Mouse (Mus musculus): ENCODE results near the gene Notch4. TPM values are rescaled to one million over a fixed set of nuclear protein-coding genes. Genes with fewer than 3 reads are reported as not detected.
A peak's percentile ranks its signal among the peaks of the same experiment; 100 is the strongest.

Gene Notch4
- total RNA-seq, 1 experiment: 14.0 TPM

DNA sequence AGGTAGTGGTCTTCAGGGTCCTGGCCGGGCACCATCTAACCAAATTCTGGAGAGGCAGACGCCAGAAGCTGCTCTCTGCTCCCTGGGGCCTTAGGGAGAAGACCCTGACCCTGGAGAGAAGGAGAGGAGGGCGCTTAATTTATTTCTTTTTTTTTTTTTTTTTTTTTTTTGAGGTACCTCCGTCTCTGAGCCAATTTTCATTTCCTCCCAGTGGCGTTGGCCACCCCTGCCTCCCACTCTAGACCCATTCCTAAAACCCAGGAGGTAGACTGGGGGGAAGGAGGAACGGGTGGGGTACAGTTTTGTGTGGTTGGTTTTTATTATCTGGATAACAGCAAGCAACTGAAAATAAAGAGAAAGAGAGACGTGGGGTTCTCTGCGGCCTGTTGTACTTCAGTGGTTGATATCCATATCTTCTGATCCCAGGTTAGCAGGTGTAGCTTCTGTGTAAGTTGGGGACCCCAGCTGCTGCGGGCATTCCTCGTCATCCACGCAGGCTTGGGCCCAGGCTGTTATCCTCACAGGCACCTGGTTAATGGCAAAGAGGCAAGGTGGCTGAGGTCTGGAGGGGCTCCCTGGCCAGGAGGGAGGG lies 49.1 kb downstream of the Notch4 start:
- in situ Hi-C loops (cut with MboI; ENCODE audit: low sequenced_read_pairs in 2 of 2, unreplicated experiment in 2 of 2): no loop called here
- DNase-seq (ENCODE audit: low read depth, low spot score): no peak
- no peaks in the 10 kb centered on the region for H3K9me3 ChIP-seq (ENCODE audit: control insufficient read depth, insufficient read depth, low read depth, low read length)
- H3K27ac ChIP-seq (ENCODE audit: insufficient read depth, low read depth, low read length, poor library complexity, severe bottlenecking): no peak overlapping the region
- H3K36me3 ChIP-seq (ENCODE audit: control insufficient read depth, insufficient read depth, low read length, poor library complexity, severe bottlenecking): peaks cover 30% of the 10 kb centered on the region; the same call in 1 of the 2 replicates
- H3K9ac ChIP-seq (ENCODE audit: insufficient read depth, low read depth, low read length, poor library complexity, severe bottlenecking): no peak overlapping the region
- no peak overlapping the region for H3K4me3 ChIP-seq (ENCODE audit: insufficient read depth in 1 of 2, low read depth in 1 of 2, low read length in 2 of 2, poor library complexity in 1 of 2, severe bottlenecking in 1 of 2)
- TF ChIP-seq CHD2 (IDR thresholded peaks at IDR 0.05; ENCODE audit: low read depth, low read length): no peak
- TF ChIP-seq HCFC1 (IDR thresholded peaks at IDR 0.05; ENCODE audit: borderline replicate concordance, insufficient read depth, low read length): no peak
- TF ChIP-seq MAFK (IDR thresholded peaks at IDR 0.05; ENCODE audit: insufficient read depth, low read depth, low read length): no peak
- no peak for TF ChIP-seq ZC3H11A (IDR thresholded peaks at IDR 0.05; ENCODE audit: borderline replicate concordance, low read depth, low read length)
- no peak for TF ChIP-seq ZNF384 (IDR thresholded peaks at IDR 0.05; ENCODE audit: low read depth, low read length)
- no peaks in the 10 kb centered on the region; a peak in 1 of 4 replicates for H3K4me1 ChIP-seq (ENCODE audit: control insufficient read depth in 2 of 2, insufficient read depth in 2 of 2, low read length in 2 of 2, poor library complexity in 1 of 2)

DNA sequence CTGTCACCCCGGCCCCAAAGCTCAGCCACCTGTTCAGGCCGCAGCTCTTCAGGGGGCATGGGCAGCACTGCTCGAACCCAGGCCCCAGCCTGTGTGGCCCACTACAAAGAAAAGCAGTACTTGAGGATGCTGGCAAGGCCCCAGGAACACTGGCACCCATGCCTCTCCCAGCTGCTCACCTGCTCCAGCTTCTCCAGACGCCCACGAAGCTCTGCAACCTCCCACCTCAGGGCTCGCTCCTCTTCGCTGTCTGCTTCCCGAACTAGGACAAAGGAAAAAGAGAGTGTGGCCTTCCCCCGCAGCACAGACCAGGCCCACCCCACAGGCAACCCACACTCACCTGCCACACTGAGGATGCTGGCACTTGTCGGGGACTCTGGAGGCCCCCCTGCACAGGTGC lies 49.8 kb downstream of the Notch4 start:
- TF ChIP-seq ZNF384 (IDR thresholded peaks at IDR 0.05; ENCODE audit: low read depth, low read length): no peak
- TF ChIP-seq HCFC1 (IDR thresholded peaks at IDR 0.05; ENCODE audit: borderline replicate concordance, insufficient read depth, low read length): no peak
- no peak for TF ChIP-seq MAFK (IDR thresholded peaks at IDR 0.05; ENCODE audit: insufficient read depth, low read depth, low read length)
- TF ChIP-seq ZC3H11A (IDR thresholded peaks at IDR 0.05; ENCODE audit: borderline replicate concordance, low read depth, low read length): no peak
- TF ChIP-seq CHD2 (IDR thresholded peaks at IDR 0.05; ENCODE audit: low read depth, low read length): no peak
- Histone ChIP-seq H3K9ac (ENCODE audit: insufficient read depth, low read depth, low read length, poor library complexity, severe bottlenecking) (no peak overlapping the region), H3K4me3 (ENCODE audit: insufficient read depth in 1 of 2, low read depth in 1 of 2, low read length in 2 of 2, poor library complexity in 1 of 2, severe bottlenecking in 1 of 2) (no peak overlapping the region), H3K9me3 (ENCODE audit: control insufficient read depth, insufficient read depth, low read depth, low read length) (no peaks in the 10 kb centered on the region), H3K36me3 (ENCODE audit: control insufficient read depth, insufficient read depth, low read length, poor library complexity, severe bottlenecking) (peaks cover 28% of the 10 kb centered on the region; the same call in 1 of the 2 replicates), H3K27ac (ENCODE audit: insufficient read depth, low read depth, low read length, poor library complexity, severe bottlenecking) (no peak overlapping the region), H3K4me1 (ENCODE audit: control insufficient read depth in 2 of 2, insufficient read depth in 2 of 2, low read length in 2 of 2, poor library complexity in 1 of 2) (no peaks in the 10 kb centered on the region; a peak in 1 of 4 replicates)
- in situ Hi-C loops (cut with MboI; ENCODE audit: low sequenced_read_pairs in 2 of 2, unreplicated experiment in 2 of 2): no loop called here
- no peak for DNase-seq (ENCODE audit: low read depth, low spot score)

DNA sequence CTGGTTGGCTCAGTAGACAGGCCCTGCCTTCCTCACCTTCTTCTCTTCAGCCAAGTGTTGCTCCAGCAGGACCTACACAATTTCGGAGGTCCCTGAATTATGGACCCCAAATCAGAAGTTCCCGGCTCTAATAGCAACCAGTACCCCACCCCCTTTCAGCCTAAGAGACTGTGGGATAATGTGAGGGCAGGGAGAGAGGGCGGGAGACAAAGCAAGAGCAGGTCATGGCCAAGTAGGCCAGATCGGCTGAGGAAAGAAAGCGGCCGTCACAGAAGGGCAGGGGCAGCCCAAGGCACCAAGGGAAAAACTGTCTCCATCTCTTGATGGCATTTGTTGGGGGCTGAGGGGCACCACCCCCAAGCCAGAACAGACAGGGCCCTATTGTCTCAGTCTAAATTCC lies 51.8 kb downstream of the Notch4 start, which contains the start of gene Egfl8:
Gene Egfl8, minus strand, starts transcription at position 101 of the 400 bp plus-strand sequence.
- Histone ChIP-seq H3K9ac (ENCODE audit: insufficient read depth, low read depth, low read length, poor library complexity, severe bottlenecking) (no peak within 1 kb of the TSS), H3K36me3 (ENCODE audit: control insufficient read depth, insufficient read depth, low read length, poor library complexity, severe bottlenecking) (peaks cover 28% of the 10 kb centered on the region; the same call in 1 of the 2 replicates)
- DNase-seq (ENCODE audit: low read depth, low spot score): no peak

DNA sequence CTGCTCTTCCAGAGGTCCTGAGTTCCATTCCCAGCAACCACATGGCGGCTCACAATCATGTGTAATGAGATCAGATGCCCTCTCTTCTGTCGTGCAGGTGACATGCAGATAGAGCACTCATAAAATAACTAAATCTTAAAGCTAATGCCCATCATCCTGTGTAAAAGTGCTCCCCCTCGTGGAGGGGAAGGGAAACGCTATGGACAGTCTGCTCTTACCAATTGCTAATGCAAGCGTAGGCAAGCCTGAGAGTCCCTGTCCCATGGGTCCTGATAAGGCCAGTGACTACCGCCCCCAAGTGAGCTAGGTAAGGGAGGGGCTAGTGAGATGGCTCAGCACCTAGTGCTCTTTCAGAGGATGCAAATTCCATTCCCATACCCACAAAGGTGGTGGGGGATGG lies 54.9 kb downstream of the Notch4 start:
- Histone ChIP-seq H3K36me3 (ENCODE audit: control insufficient read depth, insufficient read depth, low read length, poor library complexity, severe bottlenecking) (peaks cover 7% of the 10 kb centered on the region; the same call in 1 of the 2 replicates), H3K4me3 (ENCODE audit: insufficient read depth in 1 of 2, low read depth in 1 of 2, low read length in 2 of 2, poor library complexity in 1 of 2, severe bottlenecking in 1 of 2) (no peak overlapping the region), H3K9me3 (ENCODE audit: control insufficient read depth, insufficient read depth, low read depth, low read length) (no peaks in the 10 kb centered on the region), H3K9ac (ENCODE audit: insufficient read depth, low read depth, low read length, poor library complexity, severe bottlenecking) (no peak overlapping the region), H3K27ac (ENCODE audit: insufficient read depth, low read depth, low read length, poor library complexity, severe bottlenecking) (no peak overlapping the region), H3K4me1 (ENCODE audit: control insufficient read depth in 2 of 2, insufficient read depth in 2 of 2, low read length in 2 of 2, poor library complexity in 1 of 2) (peaks cover 0 to 4% of the 10 kb centered on the region in 2 experiments; a peak in 1 of 4 replicates)
- peak; percentile 73 for DNase-seq (ENCODE audit: low read depth, low spot score)
- in situ Hi-C loops (cut with MboI; ENCODE audit: low sequenced_read_pairs in 2 of 2, unreplicated experiment in 2 of 2): no loop called here
- no peak for TF ChIP-seq HCFC1 (IDR thresholded peaks at IDR 0.05; ENCODE audit: borderline replicate concordance, insufficient read depth, low read length)
- no peak for TF ChIP-seq MAFK (IDR thresholded peaks at IDR 0.05; ENCODE audit: insufficient read depth, low read depth, low read length)
- no peak for TF ChIP-seq ZNF384 (IDR thresholded peaks at IDR 0.05; ENCODE audit: low read depth, low read length)
- no peak for TF ChIP-seq ZC3H11A (IDR thresholded peaks at IDR 0.05; ENCODE audit: borderline replicate concordance, low read depth, low read length)
- no peak for TF ChIP-seq CHD2 (IDR thresholded peaks at IDR 0.05; ENCODE audit: low read depth, low read length)

More for the DNA sequence above, 51.8 kb downstream of the Notch4 start, which contains the start of gene Egfl8:
- no peaks in the 10 kb centered on the region; a peak in 1 of 4 replicates for H3K4me1 ChIP-seq (ENCODE audit: control insufficient read depth in 2 of 2, insufficient read depth in 2 of 2, low read length in 2 of 2, poor library complexity in 1 of 2)
- in situ Hi-C loops (cut with MboI; ENCODE audit: low sequenced_read_pairs in 2 of 2, unreplicated experiment in 2 of 2): no loop called here
- no peaks in the 10 kb centered on the region for H3K9me3 ChIP-seq (ENCODE audit: control insufficient read depth, insufficient read depth, low read depth, low read length)
- TF ChIP-seq ZNF384 (IDR thresholded peaks at IDR 0.05; ENCODE audit: low read depth, low read length) (no peak), HCFC1 (IDR thresholded peaks at IDR 0.05; ENCODE audit: borderline replicate concordance, insufficient read depth, low read length) (no peak), MAFK (IDR thresholded peaks at IDR 0.05; ENCODE audit: insufficient read depth, low read depth, low read length) (no peak), CHD2 (IDR thresholded peaks at IDR 0.05; ENCODE audit: low read depth, low read length) (no peak), ZC3H11A (IDR thresholded peaks at IDR 0.05; ENCODE audit: borderline replicate concordance, low read depth, low read length) (no peak)
- H3K27ac ChIP-seq (ENCODE audit: insufficient read depth, low read depth, low read length, poor library complexity, severe bottlenecking): no peak within 1 kb of the TSS
- H3K4me3 ChIP-seq (ENCODE audit: insufficient read depth in 1 of 2, low read depth in 1 of 2, low read length in 2 of 2, poor library complexity in 1 of 2, severe bottlenecking in 1 of 2): no peak within 1 kb of the TSS
